Mouse (Mus musculus) Muller cell, postnatal 12 days (primary cell): ENCODE measurements around the gene Gng8.

ENCODE experiments used
- DNase-seq: peaks from one replicate; pipeline ENCODE4 v3.0.0-alpha.2; 2015; ENCODE audit errors: inconsistent ontology term

Gene Gng8

DNA sequence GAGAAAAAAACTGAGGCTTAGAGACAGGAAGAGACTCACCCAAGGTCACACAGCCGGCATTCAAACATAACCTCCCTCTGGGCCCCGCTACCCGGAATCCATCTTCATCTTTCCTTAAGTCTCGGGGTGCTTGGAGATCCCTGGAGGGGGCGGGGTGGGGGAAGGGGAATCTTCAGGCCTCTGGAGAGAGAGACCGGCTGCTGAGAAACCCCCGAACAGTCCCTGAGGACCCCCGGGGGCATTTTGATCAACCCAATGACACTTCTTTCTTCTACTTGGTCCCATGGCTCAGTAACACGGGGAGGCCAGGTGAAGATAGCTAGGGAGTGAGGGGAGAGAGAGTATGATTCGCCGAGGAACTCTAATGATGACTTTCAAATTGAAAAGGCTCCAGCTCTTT, 15.6 kb upstream of the Gng8 start:
- no peak for DNase-seq

DNA sequence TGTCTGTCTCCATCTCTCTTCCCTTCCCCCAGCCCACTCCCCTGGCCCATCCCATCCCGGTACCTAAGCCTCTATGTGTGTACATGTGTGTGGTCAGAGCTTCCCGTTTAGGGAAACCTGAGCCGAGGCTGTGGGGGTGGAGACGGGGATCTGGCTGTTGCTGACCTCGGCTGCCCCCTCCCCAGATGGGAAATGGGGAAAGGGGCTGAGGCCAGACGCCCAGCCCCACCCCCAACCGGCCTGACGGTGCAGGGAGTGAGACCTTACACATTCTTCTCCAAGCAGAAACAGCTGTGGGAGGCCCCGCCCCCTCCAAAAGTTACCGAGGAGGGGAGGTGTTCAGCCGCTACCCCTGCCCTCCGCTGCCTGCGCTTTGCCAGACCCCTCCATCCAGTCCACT, 15.0 kb upstream of the Gng8 start:
- DNase-seq = peak; percentile 65

DNA sequence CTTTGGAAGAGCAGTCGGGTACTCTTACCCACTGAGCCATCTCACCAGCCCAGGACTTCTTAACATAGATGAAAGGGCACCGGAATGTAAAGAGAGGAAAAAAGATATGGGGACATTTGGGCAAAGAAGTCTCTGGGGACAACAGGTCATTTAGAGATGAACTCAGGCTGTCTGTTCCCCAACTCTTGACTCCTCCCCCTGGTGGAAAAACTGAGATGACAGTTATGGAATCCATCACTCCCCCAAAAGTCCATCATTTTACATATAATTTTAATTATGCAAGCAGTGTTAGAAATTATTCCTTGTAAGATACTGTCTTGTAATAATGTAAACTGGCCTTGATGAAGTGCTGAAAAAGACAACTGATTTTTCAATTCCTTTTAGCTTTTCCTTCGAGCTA, 13.9 kb upstream of the Gng8 start:
- no peak for DNase-seq

DNA sequence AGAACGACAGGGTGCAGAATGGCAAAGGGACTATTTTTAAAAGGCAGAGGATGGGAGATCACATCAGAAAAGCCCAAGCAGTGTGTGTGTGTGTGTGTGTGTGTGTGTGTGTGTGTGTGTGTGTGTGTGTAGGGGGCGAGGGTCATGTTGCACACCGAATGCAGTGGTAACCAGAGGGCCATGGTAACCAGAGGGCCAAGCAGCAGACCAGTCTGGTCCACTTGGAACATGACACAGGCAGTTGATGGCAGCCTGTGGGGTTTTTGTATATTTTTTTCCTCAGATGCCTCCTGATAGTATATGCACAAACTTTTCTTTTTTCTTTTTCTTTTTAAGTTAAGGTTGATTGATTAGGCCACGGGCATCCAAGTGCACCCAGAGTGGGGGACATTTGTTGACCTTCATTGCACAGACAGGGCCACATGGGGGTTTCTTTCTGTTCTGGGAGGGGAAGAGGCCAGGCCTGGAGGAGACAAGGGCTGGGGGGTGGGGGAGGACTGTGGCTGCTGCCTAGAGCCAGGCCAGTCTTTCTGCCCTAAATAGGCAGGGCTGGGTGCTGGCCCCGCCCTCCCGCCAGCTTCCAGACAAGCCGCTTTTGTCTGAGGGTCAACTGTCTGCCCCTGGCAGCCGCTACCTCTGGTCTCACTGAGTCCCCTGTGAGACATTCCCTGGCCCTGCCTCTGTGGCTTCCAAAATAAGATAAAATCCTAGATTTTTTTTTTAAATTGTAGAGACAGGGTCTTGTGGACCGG, 11.6 kb upstream of the Gng8 start:
- DNase-seq = peak; percentile 98

DNA sequence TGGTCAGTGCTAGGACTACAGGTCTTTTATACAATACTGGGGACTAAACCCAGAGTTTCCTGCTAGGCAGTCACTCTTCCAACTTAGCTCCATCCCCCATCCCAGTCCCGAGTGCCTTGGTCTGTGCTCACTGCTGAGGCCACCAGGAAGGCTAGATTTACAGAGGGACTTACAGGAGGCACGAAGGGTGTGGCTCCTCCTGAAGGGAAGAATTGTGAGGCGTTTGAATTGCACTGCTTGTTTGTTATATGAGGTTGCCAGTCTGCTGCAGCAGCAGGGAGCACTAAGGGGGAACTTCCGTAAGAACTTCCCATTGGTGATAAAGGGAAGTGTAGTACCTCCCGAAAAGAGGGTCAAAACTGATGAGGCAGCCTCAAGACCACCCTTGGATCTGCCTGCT, 11.0 kb upstream of the Gng8 start:
- no peak for DNase-seq

DNA sequence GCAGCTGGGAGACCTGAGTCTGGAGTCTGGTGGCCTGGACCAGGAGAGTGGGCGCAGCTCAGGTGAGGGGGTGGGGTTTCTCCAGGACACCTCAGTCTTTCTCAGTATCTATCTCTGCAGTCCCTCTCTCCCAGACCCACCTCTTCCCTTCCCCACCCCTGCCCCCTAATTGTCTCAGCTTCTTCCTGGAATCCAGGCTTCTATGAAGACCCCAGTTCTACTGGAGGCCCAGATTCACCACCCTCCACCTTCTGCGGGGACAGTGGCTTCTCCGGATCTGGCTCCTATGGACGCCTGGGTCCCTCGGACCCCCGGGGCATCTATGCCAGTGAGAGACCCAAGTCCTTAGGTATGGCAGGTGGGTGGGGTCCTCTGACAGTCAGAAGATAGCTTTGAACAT, 8.4 kb upstream of the Gng8 start:
- no peak for DNase-seq

DNA sequence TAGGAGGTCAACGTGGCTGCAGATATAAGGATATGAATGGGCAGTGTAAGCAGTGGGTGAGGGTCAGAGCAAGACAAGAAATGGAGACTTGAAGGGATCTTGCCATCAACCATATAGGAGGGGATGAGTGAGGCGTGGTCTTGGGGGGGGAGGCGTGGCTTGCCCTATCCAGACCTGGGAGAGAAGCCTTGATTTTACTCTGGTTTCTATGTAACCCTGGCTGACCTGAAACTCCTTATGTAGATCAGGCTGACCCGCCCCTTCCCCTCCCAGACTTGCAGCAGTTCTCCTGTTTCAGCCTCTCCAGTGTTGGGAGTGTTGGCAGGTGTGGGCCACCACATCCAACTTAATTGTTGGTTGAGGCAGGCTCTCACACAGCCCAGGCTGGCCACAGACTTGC, 7.3 kb upstream of the Gng8 start:
- DNase-seq = no peak

DNA sequence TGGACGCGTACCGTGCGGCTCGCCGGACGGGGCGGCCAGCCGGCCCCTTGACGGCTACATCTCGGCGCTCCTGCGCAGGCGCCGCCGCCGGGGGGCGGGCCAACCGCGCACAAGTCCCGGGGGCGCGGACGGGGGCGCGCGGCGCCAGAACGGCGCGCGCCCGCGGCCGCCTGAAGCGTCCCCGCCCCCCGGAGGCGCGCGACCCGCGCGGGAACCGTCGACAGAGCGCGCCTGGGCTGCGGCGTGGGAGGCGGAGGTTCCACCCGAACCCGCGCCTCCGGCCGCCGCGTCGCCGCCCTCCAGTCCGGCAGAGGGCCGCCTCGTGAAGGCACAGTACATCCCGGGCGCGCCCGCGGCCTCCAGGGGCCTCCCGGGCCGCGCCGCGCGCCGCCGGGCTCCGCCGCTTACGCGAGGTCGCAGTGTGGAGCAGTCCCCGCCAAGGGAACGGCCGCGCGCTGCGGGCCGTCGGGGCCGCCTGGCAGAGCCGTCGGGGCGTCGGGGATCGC, 6.3 kb upstream of the Gng8 start:
- DNase-seq = no peak

DNA sequence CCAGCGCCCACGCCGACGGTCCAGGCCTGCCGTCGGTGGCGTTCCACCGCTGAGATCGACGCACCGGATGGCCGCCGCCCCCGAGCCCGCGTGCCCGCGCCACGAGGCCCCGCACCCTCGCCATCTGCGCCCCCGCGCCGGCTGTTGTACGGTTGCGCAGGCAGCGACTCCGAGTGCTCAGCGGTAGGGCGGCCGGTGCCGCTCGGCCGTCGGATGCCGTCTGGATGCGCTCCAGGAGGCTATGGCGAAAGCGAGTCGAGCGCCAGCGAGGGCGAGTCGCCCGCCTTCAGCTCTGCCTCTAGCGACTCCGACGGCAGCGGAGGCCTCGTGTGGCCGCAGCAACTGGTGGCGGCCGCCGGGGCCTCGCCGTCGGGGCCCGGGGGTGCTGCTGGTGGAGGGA, 5.7 kb upstream of the Gng8 start:
- no peak for DNase-seq

DNA sequence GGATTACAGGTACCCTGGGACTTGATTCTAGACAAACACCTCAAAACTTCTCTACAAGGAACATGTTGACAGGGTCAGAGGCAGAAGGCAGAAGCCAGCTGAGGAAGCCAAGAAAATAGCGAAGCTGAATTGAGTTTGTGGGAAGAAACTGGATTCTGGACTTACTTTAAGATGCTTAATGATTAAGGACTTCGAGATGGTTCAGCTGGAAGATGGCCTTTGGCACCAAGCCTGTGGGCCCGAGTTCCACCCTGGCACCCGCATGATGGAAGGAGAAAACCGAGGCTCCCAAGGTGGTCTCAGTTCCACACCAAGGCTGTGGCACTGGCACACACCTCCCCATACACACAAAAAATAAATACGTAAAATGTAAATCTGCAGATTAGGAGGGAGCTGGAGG, 1.1 kb upstream of the Gng8 start:
- DNase-seq = no peak

DNA sequence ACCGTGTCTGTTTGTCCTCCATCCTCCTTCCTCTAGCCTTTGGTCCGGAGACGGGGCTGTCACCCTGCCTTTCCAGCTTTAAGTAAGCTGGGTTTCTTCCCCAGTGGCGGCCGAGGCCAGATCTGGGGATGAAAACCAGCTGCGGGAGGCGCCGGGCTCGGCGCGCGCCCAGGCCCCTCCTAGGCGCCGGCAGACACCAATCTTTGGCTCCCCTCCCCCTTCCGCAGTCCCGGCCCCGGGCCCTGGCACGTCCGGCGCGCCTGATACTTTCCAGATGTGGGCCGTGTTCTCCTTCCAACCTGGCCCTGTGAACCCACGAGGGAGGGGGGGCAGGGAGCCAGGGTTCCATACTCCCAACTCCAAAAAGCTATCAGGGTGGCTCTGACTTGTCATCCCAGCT, 642 bp upstream of the Gng8 start:
- peak; percentile 63 for DNase-seq

DNA sequence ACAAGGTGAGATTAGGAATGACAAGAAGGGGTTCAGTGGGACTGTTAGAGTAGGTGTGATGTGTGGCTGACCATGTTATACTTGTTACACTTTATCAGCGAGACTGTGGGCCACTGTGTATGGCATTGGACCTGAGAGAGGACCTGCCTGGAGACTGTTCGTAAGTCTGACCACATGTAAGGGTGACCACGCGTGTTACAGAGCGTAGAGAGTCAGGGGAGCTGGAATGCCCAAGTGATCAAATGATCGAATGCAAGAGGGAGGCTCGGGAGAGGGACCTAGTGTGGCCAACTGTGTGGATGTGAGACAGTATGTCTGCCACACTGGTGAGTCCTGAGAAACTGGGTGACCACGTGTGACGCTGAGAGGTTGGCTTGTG, 755 bp downstream of the Gng8 start:
- DNase-seq = no peak

DNA sequence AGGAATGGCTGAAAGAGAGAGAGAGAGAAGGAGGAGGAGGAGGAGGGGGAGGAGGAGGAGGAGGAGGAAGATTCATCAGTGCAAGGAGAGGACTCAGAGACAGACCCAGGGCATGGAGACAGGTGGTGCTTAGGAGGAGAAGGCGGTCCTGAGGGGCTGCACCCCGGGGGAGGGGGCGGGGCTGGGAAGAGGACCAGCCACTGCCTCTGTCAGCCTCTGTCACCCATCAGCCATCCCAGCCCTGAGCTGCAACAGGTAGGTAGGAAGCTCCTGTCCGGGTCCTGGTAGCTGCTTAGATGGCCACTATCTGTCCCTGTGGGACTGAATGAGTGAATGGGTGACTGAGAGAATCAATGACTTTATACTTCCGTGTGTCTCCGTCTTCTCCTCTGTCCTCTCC, 2.0 kb downstream of the Gng8 start:
- no peak for DNase-seq

DNA sequence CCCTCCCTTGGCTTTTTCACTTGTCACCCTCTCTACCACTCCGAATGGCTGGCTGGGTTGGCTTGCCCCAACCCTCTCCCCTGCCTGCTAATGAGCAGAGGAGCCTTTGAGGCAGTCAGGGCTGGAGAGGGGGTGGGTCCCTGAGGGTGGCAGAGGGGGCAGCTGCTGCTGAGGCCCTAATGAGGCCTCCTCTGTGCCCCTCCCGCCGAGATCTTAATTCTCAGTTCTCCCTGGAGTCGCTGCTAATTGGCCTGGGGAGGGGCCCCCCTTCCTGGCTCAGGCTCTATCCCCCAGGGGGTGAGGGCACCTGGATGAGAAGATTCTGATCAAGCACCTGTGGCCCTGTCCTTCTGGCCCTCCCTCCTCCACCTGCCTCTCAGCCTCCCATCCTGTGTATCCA, 2.7 kb downstream of the Gng8 start:
- DNase-seq = no peak

DNA sequence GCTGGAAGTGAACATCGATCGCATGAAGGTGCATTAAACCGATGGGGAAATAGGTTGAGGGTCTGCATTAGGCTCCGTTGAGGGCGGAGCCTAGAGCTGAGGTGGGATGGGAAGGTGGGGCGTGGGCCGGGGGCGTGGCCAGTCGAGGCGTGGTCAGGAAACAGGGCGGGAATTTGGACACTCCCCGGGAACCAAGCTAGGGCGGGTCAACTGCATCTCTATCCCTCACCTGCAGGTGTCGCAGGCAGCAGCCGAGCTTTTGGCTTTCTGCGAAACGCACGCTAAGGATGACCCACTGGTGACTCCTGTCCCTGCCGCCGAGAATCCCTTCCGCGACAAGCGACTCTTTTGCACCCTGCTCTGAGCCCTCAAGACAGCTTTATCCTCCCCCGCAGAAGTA, 3.4 kb downstream of the Gng8 start:
- DNase-seq = peak; percentile 73

DNA sequence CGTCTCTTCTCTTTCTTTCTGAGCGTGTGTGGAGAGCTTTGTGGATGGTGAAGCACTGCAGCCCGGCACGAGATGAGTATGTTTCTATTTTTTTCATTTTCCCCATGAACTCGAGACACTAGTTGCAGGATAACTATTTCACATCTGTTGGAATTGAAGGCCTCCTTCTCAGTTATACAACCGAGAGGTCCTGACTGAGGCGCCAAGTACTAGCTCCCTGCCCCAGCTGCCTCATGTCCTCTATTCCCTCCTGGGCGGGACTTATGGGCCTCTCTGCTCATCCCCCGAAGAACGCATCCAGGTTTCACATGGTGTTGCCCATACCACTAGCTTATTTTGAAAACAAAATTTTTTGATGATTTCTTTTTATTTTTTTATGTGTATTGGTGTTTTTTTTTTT, 3.9 kb downstream of the Gng8 start:
- DNase-seq = no peak

DNA sequence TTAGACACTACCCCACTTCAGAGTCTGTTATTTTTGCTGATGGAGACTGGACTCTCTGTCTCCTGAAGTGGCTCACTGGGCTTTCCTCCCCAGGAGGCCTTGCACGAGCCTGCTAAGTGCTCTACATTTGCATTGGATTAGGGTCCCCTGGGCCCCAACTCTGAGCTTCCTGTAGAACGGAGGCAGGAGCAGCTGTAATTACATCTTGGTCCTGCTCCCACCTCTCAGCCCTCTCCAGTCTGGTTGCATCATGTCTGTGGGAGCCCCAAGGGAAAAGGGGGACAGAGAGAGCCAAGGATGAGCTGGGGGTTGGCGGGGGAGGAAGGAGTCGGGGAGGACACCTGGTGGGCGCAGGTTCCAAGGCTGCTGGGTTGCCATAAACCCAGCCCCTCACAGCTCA, 8.9 kb downstream of the Gng8 start:
- DNase-seq = no peak

DNA sequence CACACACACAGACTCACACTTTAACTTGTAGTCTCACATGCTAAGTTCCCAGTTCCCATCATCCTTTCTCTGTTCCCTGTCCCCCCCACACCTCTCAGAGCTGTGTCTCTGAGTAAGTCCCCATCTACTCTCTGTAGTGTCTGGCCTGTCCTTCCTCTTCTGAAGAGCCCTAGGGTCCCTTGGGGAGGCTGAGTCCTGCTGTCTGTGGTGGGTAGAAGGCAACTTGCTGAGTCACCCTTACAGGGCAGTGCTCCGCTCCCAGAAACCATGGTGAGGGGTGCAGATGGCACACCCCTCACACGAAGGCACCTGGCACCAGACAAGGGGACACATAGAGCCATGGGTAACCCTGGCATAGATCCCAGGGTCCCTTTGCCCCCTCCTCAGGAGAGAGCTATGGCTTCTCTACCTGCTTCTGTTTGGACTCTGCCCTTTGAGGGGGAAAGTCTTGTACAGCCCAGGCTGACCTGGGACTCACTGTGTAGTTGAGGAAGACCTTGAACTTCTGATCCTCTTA, 11.9 kb downstream of the Gng8 start:
- DNase-seq = no peak

DNA sequence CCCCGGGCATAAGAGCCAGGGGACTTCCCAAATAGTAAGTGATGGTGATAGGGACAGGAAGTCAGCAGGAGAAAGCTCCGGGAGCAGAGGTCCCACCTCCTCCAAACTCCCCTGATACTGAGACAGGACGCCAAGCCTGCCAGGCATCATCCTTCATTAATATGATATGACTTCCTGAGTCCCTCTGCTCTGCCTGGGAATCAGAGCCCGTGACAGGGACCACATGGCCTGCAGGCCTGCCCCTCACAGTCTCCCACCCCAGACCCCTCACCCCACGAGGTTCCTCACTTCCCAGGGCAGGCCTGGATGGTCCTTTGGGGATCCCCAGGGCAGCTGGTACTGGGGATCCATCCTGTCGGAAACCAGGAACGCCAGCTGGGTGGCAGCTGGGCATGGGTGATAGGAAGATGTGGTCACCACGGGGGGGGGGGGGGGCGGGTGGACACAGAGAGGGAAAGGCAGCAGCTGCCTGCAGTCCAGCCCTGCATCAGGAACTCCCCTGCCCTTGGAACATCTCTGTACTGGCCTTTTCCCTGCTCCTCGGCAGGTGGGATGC, 12.6 kb downstream of the Gng8 start:
- DNase-seq = no peak

DNA sequence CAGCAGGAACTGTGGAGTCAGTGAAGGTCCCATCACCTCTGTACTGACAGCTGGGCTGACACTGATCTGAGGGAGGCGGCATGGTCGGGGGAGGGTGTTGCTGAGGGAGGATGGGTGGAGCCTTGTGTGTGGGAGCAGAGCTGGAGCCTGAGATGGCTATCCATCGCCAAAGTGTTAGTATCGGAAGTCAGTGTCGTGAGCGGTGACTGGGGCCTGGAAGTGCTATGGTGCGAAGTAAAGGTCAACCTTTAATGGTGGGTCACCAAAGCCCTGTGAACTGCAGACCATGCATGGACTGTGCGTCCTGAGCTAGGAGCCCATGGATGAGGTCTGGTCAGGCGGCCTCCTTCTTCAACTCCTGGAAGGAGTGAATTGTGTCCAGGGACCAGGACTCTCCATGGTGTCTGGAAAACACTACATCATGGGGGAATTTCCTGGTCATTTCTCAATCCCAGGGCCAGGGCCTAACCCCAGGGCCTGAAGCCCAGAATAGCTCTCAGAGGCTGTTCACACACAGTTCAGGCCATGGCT, 14.0 kb downstream of the Gng8 start:
- DNase-seq = no peak

DNA sequence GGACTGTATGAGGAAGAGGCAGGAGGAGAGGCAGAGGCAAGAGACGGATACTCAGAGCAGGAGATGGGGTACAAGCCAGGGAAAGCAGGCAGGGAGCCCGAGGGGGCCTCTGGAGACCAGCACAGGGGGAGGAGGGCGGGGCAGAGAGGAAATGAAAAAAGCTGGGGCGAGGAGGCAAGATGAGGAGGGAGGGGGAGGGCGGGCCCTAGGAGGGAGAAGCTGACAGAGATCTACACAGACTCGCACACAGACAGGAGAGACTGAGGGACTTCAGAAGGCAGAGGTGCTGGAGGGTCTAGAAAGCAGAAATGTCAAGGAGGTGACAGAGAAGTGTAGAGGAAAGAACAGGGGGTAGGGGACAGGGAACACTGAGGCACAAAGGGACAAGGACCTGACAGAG, 14.7 kb downstream of the Gng8 start, which contains the start of gene Ptgir:
Gene Ptgir, plus strand, starts transcription at position 210 of the 400 bp plus-strand sequence.
- no peak for DNase-seq

DNA sequence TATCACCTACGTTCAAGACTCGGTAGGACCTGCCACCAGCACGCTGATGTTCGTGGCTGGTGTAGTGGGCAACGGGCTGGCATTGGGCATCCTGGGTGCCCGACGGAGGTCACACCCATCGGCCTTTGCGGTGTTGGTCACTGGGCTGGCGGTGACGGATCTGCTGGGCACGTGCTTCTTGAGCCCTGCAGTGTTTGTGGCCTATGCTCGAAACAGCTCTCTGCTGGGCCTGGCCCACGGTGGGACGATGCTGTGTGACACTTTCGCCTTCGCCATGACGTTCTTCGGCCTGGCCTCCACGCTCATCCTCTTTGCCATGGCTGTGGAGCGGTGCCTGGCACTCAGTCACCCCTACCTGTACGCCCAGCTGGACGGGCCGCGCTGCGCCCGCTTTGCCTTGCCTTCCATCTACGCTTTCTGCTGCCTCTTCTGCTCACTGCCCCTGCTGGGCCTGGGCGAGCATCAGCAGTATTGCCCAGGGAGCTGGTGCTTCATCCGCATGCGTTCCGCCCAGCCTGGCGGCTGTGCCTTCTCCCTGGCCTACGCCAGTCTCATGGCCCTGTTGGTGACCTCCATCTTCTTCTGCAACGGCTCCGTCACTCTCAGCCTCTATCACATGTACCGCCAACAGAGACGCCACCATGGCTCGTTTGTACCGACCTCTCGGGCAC, 15.4 kb downstream of the Gng8 start:
- DNase-seq = no peak

DNA sequence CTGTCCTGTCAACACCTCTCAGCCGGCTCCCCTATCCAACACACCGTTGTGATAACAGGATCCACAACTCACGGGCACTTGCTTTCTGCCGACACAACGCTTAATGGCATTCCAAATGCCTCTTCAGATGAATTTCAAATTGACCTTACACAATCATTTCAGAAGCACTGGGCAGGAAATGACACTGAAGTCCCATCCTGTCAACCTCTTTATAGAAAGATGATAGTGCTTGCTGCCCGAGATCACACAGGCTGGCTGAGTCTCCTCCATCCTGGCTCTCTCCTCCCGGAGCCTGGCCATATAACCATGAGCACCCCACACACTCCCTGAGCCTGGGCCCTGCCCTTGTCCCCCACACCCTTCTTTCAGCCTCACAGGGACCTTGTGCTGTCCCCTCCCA, 16.3 kb downstream of the Gng8 start:
- DNase-seq = no peak
